Mouse (Mus musculus) ES-Bruce4 (cell line): ENCODE data around the gene Gria2. TPM values are rescaled to one million over a fixed set of nuclear protein-coding genes. Genes with fewer than 3 reads are reported as not detected.

Experiments used
- H3K27ac ChIP-seq: 2 replicates; pipeline ENCODE4 v1.5.1; 2012; ENCODE audit warnings: low read length, inconsistent platforms; ENCODE audit not compliant: insufficient read depth
- H3K27me3 ChIP-seq: 2 replicates; pipeline ENCODE4 v1.6.1; 2012; ENCODE audit warnings: mild to moderate bottlenecking, low read length, inconsistent platforms; ENCODE audit not compliant: control insufficient read depth, poor library complexity, insufficient read depth, severe bottlenecking
- H3K36me3 ChIP-seq: 2 replicates; pipeline ENCODE4 v1.6.1; 2012; ENCODE audit warnings: inconsistent platforms, mild to moderate bottlenecking, low read length, moderate library complexity; ENCODE audit not compliant: control insufficient read depth, poor library complexity, insufficient read depth, severe bottlenecking
- H3K4me1 ChIP-seq: one replicate; pipeline ENCODE4 v1.8.1; 2011; ENCODE audit warnings: low read length; ENCODE audit not compliant: control insufficient read depth, insufficient read depth
- H3K4me3 ChIP-seq: 2 replicates; pipeline ENCODE4 v1.5.1; 2011; ENCODE audit warnings: low read depth, mild to moderate bottlenecking, low read length
- H3K9ac ChIP-seq: 2 replicates; pipeline ENCODE4 v1.6.1; 2012; ENCODE audit warnings: low read depth, mild to moderate bottlenecking, inconsistent platforms; ENCODE audit not compliant: poor library complexity, severe bottlenecking
- H3K9me3 ChIP-seq: replicated peaks from 2 replicates; pipeline ENCODE4 v1.6.1; 2012; ENCODE audit warnings: mild to moderate bottlenecking, low read length, inconsistent platforms; ENCODE audit not compliant: control insufficient read depth, poor library complexity, insufficient read depth, severe bottlenecking
- CTCF ChIP-seq: IDR thresholded peaks from one replicate; pipeline ENCODE4 v1.8.1; 2011; ENCODE audit warnings: low read depth, low read length
- EP300 ChIP-seq: IDR thresholded peaks from 2 replicates; pipeline ENCODE4 v1.6.1; 2011; ENCODE audit warnings: low read depth, low read length; ENCODE audit not compliant: insufficient read depth
- POLR2A ChIP-seq: IDR thresholded peaks from one replicate; pipeline ENCODE4 v1.8.1; 2011; ENCODE audit warnings: low read length; ENCODE audit not compliant: insufficient read depth
- polyA plus RNA-seq: library from polyadenylated mRNA; stranded (reverse); fragments of >200 nt; gene quantifications from 2 replicates; pipeline ENCODE4 v1.2.4, GENCODE M21; 2011; ENCODE audit warnings: low read depth; ENCODE audit not compliant: missing spikeins, insufficient read depth, insufficient read length

The Gria2 gene
- polyA plus RNA-seq, 1 experiment, result not detected

DNA sequence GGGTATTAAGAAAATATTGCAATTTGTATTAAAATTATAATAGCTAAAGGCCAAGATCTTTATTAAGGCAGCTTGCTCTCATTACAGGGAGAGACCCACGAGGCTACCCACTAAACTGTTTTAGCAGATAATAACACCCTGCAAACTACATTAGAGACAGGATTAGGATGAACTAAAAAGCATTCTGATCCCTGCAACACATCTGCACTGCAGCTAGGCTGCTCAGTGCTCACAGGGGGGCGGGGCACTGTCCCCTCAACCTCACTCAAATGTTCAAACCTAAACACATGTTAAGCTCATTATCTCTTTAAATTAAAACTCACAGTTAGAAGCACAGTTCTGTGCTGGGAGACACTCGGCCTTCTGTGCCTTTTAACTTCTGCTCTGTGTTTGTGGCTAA, 89.5 kb downstream of the Gria2 start:
- no peak overlapping the region for H3K4me3 ChIP-seq
- H3K4me1 ChIP-seq, result no peaks in the 10 kb centered on the region
- no peak overlapping the region for H3K27ac ChIP-seq
- H3K36me3 ChIP-seq, result no peaks in the 10 kb centered on the region
- TF ChIP-seq EP300, result no peak
- no peak for TF ChIP-seq POLR2A
- TF ChIP-seq CTCF, result no peak
- H3K9ac ChIP-seq, result no peak overlapping the region
- no peaks in the 10 kb centered on the region for H3K27me3 ChIP-seq
- H3K9me3 ChIP-seq, result no peaks in the 10 kb centered on the region

- Histone ChIP-seq H3K36me3 (no peaks in the 10 kb centered on the region), H3K27ac (no peak overlapping the region), H3K27me3 (no peaks in the 10 kb centered on the region), H3K9me3 (no peaks in the 10 kb centered on the region), H3K4me3 (no peak overlapping the region), H3K9ac (no peak overlapping the region), H3K4me1 (no peaks in the 10 kb centered on the region)
- TF ChIP-seq EP300 (no peak), POLR2A (no peak), CTCF (no peak)
Observed at GRCm38 (mm10) chr3:80708992-80709391, 93.6 kb downstream of the Gria2 start.

GRCm38 (mm10) chr3:80702173-80702572, 100.5 kb downstream of the Gria2 start:
- no peaks in the 10 kb centered on the region for H3K36me3 ChIP-seq
- H3K27me3 ChIP-seq, result no peaks in the 10 kb centered on the region
- H3K4me1 ChIP-seq, result no peaks in the 10 kb centered on the region
- H3K27ac ChIP-seq, result no peak overlapping the region
- no peak for TF ChIP-seq EP300
- TF ChIP-seq CTCF, result no peak
- no peak overlapping the region for H3K9ac ChIP-seq
- no peaks in the 10 kb centered on the region for H3K9me3 ChIP-seq
- no peak overlapping the region for H3K4me3 ChIP-seq

DNA sequence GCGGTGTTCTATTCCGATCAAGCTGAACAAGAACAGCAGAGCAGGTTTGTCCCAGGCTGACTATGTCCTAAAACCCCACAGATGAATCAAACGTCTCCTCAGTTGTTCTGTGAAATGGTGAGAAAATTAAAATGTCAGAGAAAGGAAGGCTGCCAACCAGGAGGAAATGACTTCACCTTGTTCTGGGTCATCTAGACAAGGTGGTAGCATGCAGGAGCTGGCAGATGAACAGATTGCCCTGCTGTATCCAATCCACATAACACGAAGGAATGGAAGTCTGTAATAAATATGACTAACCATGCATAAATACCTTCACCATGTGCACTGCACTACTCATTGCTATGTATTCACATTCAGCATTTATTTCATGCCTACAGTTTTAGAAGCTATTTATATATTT, 105.1 kb downstream of the Gria2 start:
- Histone ChIP-seq H3K9me3 (no peaks in the 10 kb centered on the region), H3K4me3 (no peak overlapping the region), H3K9ac (no peak overlapping the region), H3K36me3 (no peaks in the 10 kb centered on the region), H3K27ac (no peak overlapping the region), H3K4me1 (no peaks in the 10 kb centered on the region), H3K27me3 (no peaks in the 10 kb centered on the region)
- TF ChIP-seq POLR2A, result no peak
- TF ChIP-seq EP300, result no peak
- TF ChIP-seq CTCF, result no peak

- Histone ChIP-seq H3K4me3 (no peak overlapping the region), H3K27me3 (no peaks in the 10 kb centered on the region), H3K36me3 (no peaks in the 10 kb centered on the region), H3K27ac (no peak overlapping the region), H3K9me3 (no peaks in the 10 kb centered on the region), H3K9ac (no peak overlapping the region), H3K4me1 (no peaks in the 10 kb centered on the region)
- no peak for TF ChIP-seq CTCF
- no peak for TF ChIP-seq POLR2A
- TF ChIP-seq EP300, result no peak
Observed at GRCm38 (mm10) chr3:80694965-80695364, 107.7 kb downstream of the Gria2 start.

GRCm38 (mm10) chr3:80665105-80665504, 137.5 kb downstream of the Gria2 start:
- Histone ChIP-seq H3K27me3 (no peaks in the 10 kb centered on the region), H3K36me3 (no peaks in the 10 kb centered on the region), H3K4me3 (no peak overlapping the region), H3K9me3 (no peaks in the 10 kb centered on the region), H3K27ac (no peak overlapping the region), H3K9ac (no peak overlapping the region), H3K4me1 (no peaks in the 10 kb centered on the region)
- TF ChIP-seq POLR2A (no peak), EP300 (no peak), CTCF (no peak)

DNA sequence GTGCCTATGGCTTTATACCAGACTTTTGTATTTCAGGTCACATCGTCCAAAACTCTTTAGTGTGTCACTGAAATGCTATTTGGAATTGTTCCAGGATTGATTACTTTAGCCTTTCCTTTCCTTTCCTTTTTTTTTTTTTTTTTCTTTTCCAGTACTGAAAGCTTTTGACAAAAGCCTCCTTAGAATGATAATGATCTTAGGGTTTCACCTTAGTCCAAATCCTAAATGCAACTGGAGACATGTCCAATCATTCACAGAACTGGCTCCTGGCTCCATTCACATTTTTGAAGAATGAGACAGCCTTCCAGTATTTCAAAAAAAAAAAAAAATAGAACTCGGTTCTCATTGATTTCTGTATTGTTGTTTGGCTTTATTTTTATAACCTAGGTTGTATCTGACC, 139.3 kb downstream of the Gria2 start:
- Histone ChIP-seq H3K27me3 (no peaks in the 10 kb centered on the region), H3K4me1 (no peaks in the 10 kb centered on the region)
- TF ChIP-seq EP300, result no peak
- no peak for TF ChIP-seq POLR2A
- TF ChIP-seq CTCF, result no peak

More for the DNA sequence above, 139.3 kb downstream of the Gria2 start:
- H3K9ac ChIP-seq, result no peak overlapping the region
- H3K36me3 ChIP-seq, result no peaks in the 10 kb centered on the region
- H3K27ac ChIP-seq, result no peak overlapping the region
- no peaks in the 10 kb centered on the region for H3K9me3 ChIP-seq
- H3K4me3 ChIP-seq, result no peak overlapping the region
